Mouse (Mus musculus): ENCODE data around the gene Itpr3. TPM values are rescaled to one million over a fixed set of nuclear protein-coding genes. Genes with fewer than 3 reads are reported as not detected.

Gene Itpr3
- polyA plus RNA-seq, 1 experiment: 22.0 TPM

GRCm38 (mm10) chr17:27139304-27139703 lies 82.2 kb downstream of the Itpr3 start:
- no peak for TF ChIP-seq CTCF (IDR thresholded peaks at IDR 0.05; ENCODE audit: insufficient read depth, low read length)
- TF ChIP-seq POLR2A (IDR thresholded peaks at IDR 0.05; ENCODE audit: borderline replicate concordance, extremely low read depth, low read depth, low read length): no peak

GRCm38 (mm10) chr17:27140262-27140661 lies 83.2 kb downstream of the Itpr3 start:
- DNase-seq: no peak
- 53% methylated on average over 9 of the region's 9 CpGs for WGBS
- no peak for TF ChIP-seq CTCF (IDR thresholded peaks at IDR 0.05; ENCODE audit: insufficient read depth, low read length)
- TF ChIP-seq POLR2A (IDR thresholded peaks at IDR 0.05; ENCODE audit: borderline replicate concordance, extremely low read depth, low read depth, low read length): no peak
- no peak overlapping the region for H3K4me3 ChIP-seq (replicated peaks; ENCODE audit: extremely low read depth, low read depth, low read length)
- H3K4me1 ChIP-seq (ENCODE audit: control insufficient read depth, insufficient read depth, low read length): no peaks in the 10 kb centered on the region

More at GRCm38 (mm10) chr17:27139304-27139703, 82.2 kb downstream of the Itpr3 start:
- no peaks in the 10 kb centered on the region for H3K4me1 ChIP-seq (ENCODE audit: control insufficient read depth, insufficient read depth, low read length)
- no peak overlapping the region for H3K4me3 ChIP-seq (replicated peaks; ENCODE audit: extremely low read depth, low read depth, low read length)
- 66% methylated on average over 7 of the region's 7 CpGs for WGBS
- no peak for DNase-seq

- TF ChIP-seq CTCF (IDR thresholded peaks at IDR 0.05; ENCODE audit: insufficient read depth, low read length) (no peak), POLR2A (IDR thresholded peaks at IDR 0.05; ENCODE audit: borderline replicate concordance, extremely low read depth, low read depth, low read length) (no peak)
- WGBS: 28% methylated on average over 10 of the region's 10 CpGs
- H3K4me1 ChIP-seq (ENCODE audit: control insufficient read depth, insufficient read depth, low read length): no peaks in the 10 kb centered on the region
- no peak for DNase-seq
- H3K4me3 ChIP-seq (replicated peaks; ENCODE audit: extremely low read depth, low read depth, low read length): no peak overlapping the region
Measured at GRCm38 (mm10) chr17:27141971-27142450, 84.9 kb downstream of the Itpr3 start.

- no peaks in the 10 kb centered on the region for H3K4me1 ChIP-seq (ENCODE audit: control insufficient read depth, insufficient read depth, low read length)
- TF ChIP-seq CTCF (IDR thresholded peaks at IDR 0.05; ENCODE audit: insufficient read depth, low read length) (no peak), POLR2A (IDR thresholded peaks at IDR 0.05; ENCODE audit: borderline replicate concordance, extremely low read depth, low read depth, low read length) (no peak)
- 57% methylated on average over 4 of the region's 4 CpGs for WGBS
Measured at GRCm38 (mm10) chr17:27144152-27144551, 87.0 kb downstream of the Itpr3 start.

GRCm38 (mm10) chr17:27146323-27146923 lies 89.3 kb downstream of the Itpr3 start:
- WGBS: 28% methylated on average over 8 of the region's 8 CpGs
- DNase-seq: no peak
- Histone ChIP-seq H3K4me3 (replicated peaks; ENCODE audit: extremely low read depth, low read depth, low read length) (no peak overlapping the region), H3K4me1 (ENCODE audit: control insufficient read depth, insufficient read depth, low read length) (no peaks in the 10 kb centered on the region)
- no peak for TF ChIP-seq CTCF (IDR thresholded peaks at IDR 0.05; ENCODE audit: insufficient read depth, low read length)
- no peak for TF ChIP-seq POLR2A (IDR thresholded peaks at IDR 0.05; ENCODE audit: borderline replicate concordance, extremely low read depth, low read depth, low read length)

More at GRCm38 (mm10) chr17:27144152-27144551, 87.0 kb downstream of the Itpr3 start:
- no peak overlapping the region for H3K4me3 ChIP-seq (replicated peaks; ENCODE audit: extremely low read depth, low read depth, low read length)
- DNase-seq: no peak

GRCm38 (mm10) chr17:27150871-27151270 lies 93.8 kb downstream of the Itpr3 start:
- DNase-seq: no peak
- H3K4me1 ChIP-seq (ENCODE audit: control insufficient read depth, insufficient read depth, low read length): no peaks in the 10 kb centered on the region
- no peak for TF ChIP-seq CTCF (IDR thresholded peaks at IDR 0.05; ENCODE audit: insufficient read depth, low read length)
- TF ChIP-seq POLR2A (IDR thresholded peaks at IDR 0.05; ENCODE audit: borderline replicate concordance, extremely low read depth, low read depth, low read length): no peak
- 58% methylated on average over 7 of the region's 7 CpGs for WGBS
- H3K4me3 ChIP-seq (replicated peaks; ENCODE audit: extremely low read depth, low read depth, low read length): no peak overlapping the region

GRCm38 (mm10) chr17:27151411-27151810 lies 94.3 kb downstream of the Itpr3 start:
- no peak for DNase-seq
- no peaks in the 10 kb centered on the region for H3K4me1 ChIP-seq (ENCODE audit: control insufficient read depth, insufficient read depth, low read length)
- WGBS: 68% methylated on average over 8 of the region's 8 CpGs
- no peak overlapping the region for H3K4me3 ChIP-seq (replicated peaks; ENCODE audit: extremely low read depth, low read depth, low read length)
- TF ChIP-seq CTCF (IDR thresholded peaks at IDR 0.05; ENCODE audit: insufficient read depth, low read length): peak; percentile 48
- TF ChIP-seq POLR2A (IDR thresholded peaks at IDR 0.05; ENCODE audit: borderline replicate concordance, extremely low read depth, low read depth, low read length): no peak

- Histone ChIP-seq H3K4me1 (ENCODE audit: control insufficient read depth, insufficient read depth, low read length) (no peaks in the 10 kb centered on the region), H3K4me3 (replicated peaks; ENCODE audit: extremely low read depth, low read depth, low read length) (no peak overlapping the region)
- no peak for TF ChIP-seq CTCF (IDR thresholded peaks at IDR 0.05; ENCODE audit: insufficient read depth, low read length)
- TF ChIP-seq POLR2A (IDR thresholded peaks at IDR 0.05; ENCODE audit: borderline replicate concordance, extremely low read depth, low read depth, low read length): no peak
- DNase-seq: no peak
- 47% methylated on average over 8 of the region's 8 CpGs for WGBS
Measured at GRCm38 (mm10) chr17:27152976-27153723, 96.0 kb downstream of the Itpr3 start.

GRCm38 (mm10) chr17:27153773-27154193 lies 96.7 kb downstream of the Itpr3 start:
- H3K4me1 ChIP-seq (ENCODE audit: control insufficient read depth, insufficient read depth, low read length): no peaks in the 10 kb centered on the region
- WGBS: 47% methylated on average over 9 of the region's 9 CpGs
- TF ChIP-seq POLR2A (IDR thresholded peaks at IDR 0.05; ENCODE audit: borderline replicate concordance, extremely low read depth, low read depth, low read length): no peak
- no peak for TF ChIP-seq CTCF (IDR thresholded peaks at IDR 0.05; ENCODE audit: insufficient read depth, low read length)
- H3K4me3 ChIP-seq (replicated peaks; ENCODE audit: extremely low read depth, low read depth, low read length): no peak overlapping the region
- no peak for DNase-seq

All from lung, adult 2 months (tissue).